Mouse (Mus musculus): ENCODE results near the gene Asf1b. TPM values are rescaled to one million over a fixed set of nuclear protein-coding genes. Genes with fewer than 3 reads are reported as not detected.
A peak's percentile ranks its signal among the peaks of the same experiment; 100 is the strongest.

Asf1b gene
- polyA plus RNA-seq, 1 experiment from 2014 or later: 7.1 TPM

- TF ChIP-seq CTCF (IDR thresholded peaks at IDR 0.05) (no peak), EP300 (IDR thresholded peaks at IDR 0.05) (no peak)
- whole genome bisulfite sequencing: 62% methylated on average over 3 of the region's 3 CpGs
- ATAC-seq: no peak
- no peak overlapping the region for H3K9ac ChIP-seq (replicated peaks; ENCODE audit: low read depth)
- H3K4me2 ChIP-seq (replicated peaks; ENCODE audit: low read depth, low read length): no peak overlapping the region
- no peaks in the 10 kb centered on the region for H3K36me3 ChIP-seq (ENCODE audit: insufficient read depth, low read length)
- no peaks in the 10 kb centered on the region for H3K27me3 ChIP-seq (replicated peaks; ENCODE audit: insufficient read depth, low read length)
- no peaks in the 10 kb centered on the region for H3K4me1 ChIP-seq (ENCODE audit: insufficient read depth, low read depth, low read length)
- no peak for DNase-seq (ENCODE audit: low spot score)
- H3K4me3 ChIP-seq (ENCODE audit: low read depth, low read length): no peak overlapping the region
- no peak overlapping the region for H3K27ac ChIP-seq (ENCODE audit: low read length)
- no peaks in the 10 kb centered on the region for H3K9me3 ChIP-seq (ENCODE audit: low read length)
Measured at GRCm38 (mm10) chr8:83945540-83945939, 9.8 kb upstream of the Asf1b start.

DNA sequence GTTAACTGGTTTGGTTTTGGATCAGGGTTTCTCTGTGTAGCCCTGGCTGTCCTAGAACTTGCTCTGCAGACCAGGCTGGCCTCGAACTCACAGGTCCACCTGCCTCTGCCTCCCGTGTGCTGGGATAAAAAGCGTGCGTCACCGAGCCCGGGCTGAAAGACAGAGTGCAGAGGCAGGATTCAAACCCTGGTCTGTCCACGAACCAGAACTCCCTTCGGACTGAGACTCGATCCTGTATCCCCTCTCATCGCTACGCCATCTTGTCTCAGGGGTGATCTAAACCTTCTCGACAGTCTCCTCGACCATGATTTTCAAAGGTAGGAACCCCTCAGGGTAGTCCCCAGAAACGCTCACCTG lies 580 bp upstream of the Asf1b start:
- Histone ChIP-seq H3K27ac (ENCODE audit: low read length) (peak overlapping the region; percentile 51), H3K27me3 (replicated peaks; ENCODE audit: insufficient read depth, low read length) (no peaks in the 10 kb centered on the region), H3K9me3 (ENCODE audit: low read length) (no peaks in the 10 kb centered on the region), H3K4me2 (replicated peaks; ENCODE audit: low read depth, low read length) (peak overlapping the region; percentile 58), H3K4me1 (ENCODE audit: insufficient read depth, low read depth, low read length) (no peaks in the 10 kb centered on the region; the same call in 1 of the 2 replicates), H3K4me3 (ENCODE audit: low read depth, low read length) (peak overlapping the region; percentile 34), H3K36me3 (ENCODE audit: insufficient read depth, low read length) (no peaks in the 10 kb centered on the region), H3K9ac (replicated peaks; ENCODE audit: low read depth) (no peak overlapping the region; the same call in 1 of the 2 replicates)
- ATAC-seq (no peak), DNase-seq (ENCODE audit: low spot score) (no peak)
- WGBS: 4% methylated on average over 14 of the region's 14 CpGs
- TF ChIP-seq EP300 (IDR thresholded peaks at IDR 0.05): no peak
- TF ChIP-seq CTCF (IDR thresholded peaks at IDR 0.05): no peak

GRCm38 (mm10) chr8:83955958-83956218 lies 581 bp downstream of the Asf1b start:
- Histone ChIP-seq H3K36me3 (ENCODE audit: insufficient read depth, low read length) (no peaks in the 10 kb centered on the region), H3K4me3 (ENCODE audit: low read depth, low read length) (peak overlapping the region; percentile 56), H3K27me3 (replicated peaks; ENCODE audit: insufficient read depth, low read length) (no peaks in the 10 kb centered on the region), H3K9me3 (ENCODE audit: low read length) (no peaks in the 10 kb centered on the region), H3K4me1 (ENCODE audit: insufficient read depth, low read depth, low read length) (no peaks in the 10 kb centered on the region; the same call in 1 of the 2 replicates), H3K9ac (replicated peaks; ENCODE audit: low read depth) (no peak overlapping the region), H3K27ac (ENCODE audit: low read length) (no peak overlapping the region), H3K4me2 (replicated peaks; ENCODE audit: low read depth, low read length) (peak overlapping the region; percentile 93)
- no peak for ATAC-seq
- TF ChIP-seq CTCF (IDR thresholded peaks at IDR 0.05) (no peak), EP300 (IDR thresholded peaks at IDR 0.05) (no peak)
- 2% methylated on average over 14 of the region's 15 CpGs for WGBS
- DNase-seq (ENCODE audit: low spot score): peak; percentile 26

DNA sequence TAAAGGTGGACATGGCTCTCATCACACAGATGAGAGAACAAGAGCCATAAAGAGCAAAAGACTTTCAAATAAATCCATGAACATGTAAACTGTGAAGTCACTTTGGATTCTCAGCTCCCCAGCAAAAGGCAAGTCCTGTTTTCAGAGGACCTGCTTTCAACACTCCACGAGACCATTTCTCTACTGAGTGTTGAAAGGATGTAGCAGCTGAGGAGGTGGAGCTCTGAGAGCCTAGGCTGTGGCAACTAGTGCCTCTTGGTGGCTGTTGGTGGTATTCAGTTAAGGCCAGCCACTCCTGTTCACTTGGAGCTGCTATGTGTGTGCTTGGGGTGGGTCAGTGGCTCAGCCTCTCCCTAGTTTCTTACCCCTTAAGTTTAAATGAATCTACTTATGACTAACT lies 1.5 kb downstream of the Asf1b start:
- TF ChIP-seq EP300 (IDR thresholded peaks at IDR 0.05) (no peak), CTCF (IDR thresholded peaks at IDR 0.05) (peak; percentile 57)
- H3K27me3 ChIP-seq (replicated peaks; ENCODE audit: insufficient read depth, low read length): no peaks in the 10 kb centered on the region
- no peaks in the 10 kb centered on the region; the same call in 1 of the 2 replicates for H3K4me1 ChIP-seq (ENCODE audit: insufficient read depth, low read depth, low read length)
- H3K9me3 ChIP-seq (ENCODE audit: low read length): no peaks in the 10 kb centered on the region
- H3K9ac ChIP-seq (replicated peaks; ENCODE audit: low read depth): no peak overlapping the region
- H3K27ac ChIP-seq (ENCODE audit: low read length): no peak overlapping the region
- no peak overlapping the region for H3K4me3 ChIP-seq (ENCODE audit: low read depth, low read length)
- DNase-seq (ENCODE audit: low spot score) (peak; percentile 72), ATAC-seq (no peak)
- H3K36me3 ChIP-seq (ENCODE audit: insufficient read depth, low read length): no peaks in the 10 kb centered on the region
- H3K4me2 ChIP-seq (replicated peaks; ENCODE audit: low read depth, low read length): no peak overlapping the region
- WGBS: 8% methylated on average over 1 of the region's 1 CpGs

DNA sequence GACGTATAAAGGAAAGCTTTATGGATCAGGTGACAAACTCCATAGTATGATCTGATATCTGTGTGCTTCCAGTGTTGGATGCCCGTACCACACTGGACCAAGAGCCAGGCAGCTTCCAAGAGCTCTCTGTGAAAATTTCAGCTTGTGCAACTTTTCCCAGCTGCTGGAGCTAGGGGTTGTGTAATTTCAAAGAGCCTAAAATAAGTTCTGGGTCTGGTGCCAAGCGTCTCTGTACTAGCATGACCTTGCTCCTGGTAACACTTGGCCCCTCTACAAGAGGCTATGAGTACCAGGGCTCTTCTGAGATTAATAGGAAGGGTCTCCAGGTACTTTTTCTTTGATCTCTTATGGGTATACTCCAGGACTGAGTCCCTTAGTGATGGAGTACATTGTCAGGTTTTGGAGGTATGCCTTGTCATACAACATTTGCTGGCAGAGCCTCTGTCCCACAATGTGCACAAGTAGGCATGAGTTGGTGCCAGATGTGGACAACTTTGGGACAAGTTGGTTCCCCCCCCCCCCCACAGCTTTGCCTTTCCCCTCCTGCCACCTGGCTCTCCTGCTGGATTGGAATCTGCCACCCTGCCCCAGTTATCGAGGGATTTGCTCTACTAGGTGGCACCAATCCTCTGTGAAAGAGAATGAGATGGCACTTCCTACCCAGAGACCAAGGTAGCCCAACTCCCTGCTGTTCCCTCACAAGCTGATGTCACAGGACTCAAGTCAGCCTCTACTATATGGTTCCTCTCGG lies 8.9 kb downstream of the Asf1b start:
- peak overlapping the region; percentile 47 for H3K27ac ChIP-seq (ENCODE audit: low read length)
- ATAC-seq: peak; percentile 93

DNA sequence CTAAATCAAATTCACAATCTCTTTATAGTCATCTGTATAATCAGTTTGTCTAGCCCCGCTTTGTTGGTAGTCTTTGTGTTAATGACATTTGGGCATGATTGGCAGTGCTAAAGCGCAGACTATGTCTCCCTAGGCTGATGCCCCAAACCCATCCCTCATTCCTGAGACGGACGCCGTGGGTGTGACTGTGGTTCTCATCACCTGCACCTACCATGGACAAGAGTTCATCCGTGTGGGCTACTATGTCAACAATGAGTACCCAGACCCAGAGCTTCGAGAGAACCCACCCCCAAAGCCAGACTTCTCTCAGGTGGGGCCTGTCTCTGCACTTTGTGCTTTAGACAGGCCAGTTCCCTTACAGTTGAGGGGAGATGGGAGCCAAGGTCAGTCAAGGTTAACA lies 12.4 kb downstream of the Asf1b start:
- H3K4me3 ChIP-seq (ENCODE audit: low read depth, low read length): no peak overlapping the region
- TF ChIP-seq EP300 (IDR thresholded peaks at IDR 0.05) (no peak), CTCF (IDR thresholded peaks at IDR 0.05) (no peak)
- H3K27me3 ChIP-seq (replicated peaks; ENCODE audit: insufficient read depth, low read length): no peaks in the 10 kb centered on the region
- no peak overlapping the region for H3K4me2 ChIP-seq (replicated peaks; ENCODE audit: low read depth, low read length)
- H3K4me1 ChIP-seq (ENCODE audit: insufficient read depth, low read depth, low read length): peaks cover 4% of the 10 kb centered on the region; the same call in 1 of the 2 replicates
- H3K9me3 ChIP-seq (ENCODE audit: low read length): no peaks in the 10 kb centered on the region
- no peak overlapping the region for H3K27ac ChIP-seq (ENCODE audit: low read length)
- no peak for ATAC-seq
- DNase-seq (ENCODE audit: low spot score): no peak
- H3K36me3 ChIP-seq (ENCODE audit: insufficient read depth, low read length): no peaks in the 10 kb centered on the region
- H3K9ac ChIP-seq (replicated peaks; ENCODE audit: low read depth): no peak overlapping the region
- 93% methylated on average over 7 of the region's 7 CpGs for WGBS

More for the DNA sequence above, 8.9 kb downstream of the Asf1b start:
- no peak overlapping the region for H3K4me2 ChIP-seq (replicated peaks; ENCODE audit: low read depth, low read length)
- no peak overlapping the region for H3K4me3 ChIP-seq (ENCODE audit: low read depth, low read length)
- peak; percentile 96 for DNase-seq (ENCODE audit: low spot score)
- no peaks in the 10 kb centered on the region for H3K27me3 ChIP-seq (replicated peaks; ENCODE audit: insufficient read depth, low read length)
- no peak overlapping the region for H3K9ac ChIP-seq (replicated peaks; ENCODE audit: low read depth)
- no peaks in the 10 kb centered on the region for H3K36me3 ChIP-seq (ENCODE audit: insufficient read depth, low read length)
- 54% methylated on average over 5 of the region's 5 CpGs for WGBS
- TF ChIP-seq EP300 (IDR thresholded peaks at IDR 0.05) (peak; percentile 52; the same call in 1 of the 2 replicates), CTCF (IDR thresholded peaks at IDR 0.05) (no peak)
- H3K4me1 ChIP-seq (ENCODE audit: insufficient read depth, low read depth, low read length): peaks cover 4% of the 10 kb centered on the region; the same call in 1 of the 2 replicates
- no peaks in the 10 kb centered on the region for H3K9me3 ChIP-seq (ENCODE audit: low read length)
